23 mouse cellular contexts compared by ENCODE assay signal in genomic region chr14:62159690-62160089, GRCm38 (mm10).
DNase-seq lines count a peak whose midpoint lies in the region; ATAC-seq lines count a peak whose summit lies in the region.
"Had no signal": no experiment of that assay in that cellular context is flagged by ENCODE, and none has a peak within 500 bp of the region (broad histone marks: within the 10 kb centered on the region; RNA-seq: fewer than 3 reads in every experiment).

No protein-coding gene starts in this region.

- DNase-seq in embryo, embryonic 10 days (ENCODE audit: low spot score) = no peak
- DNase-seq in layer of hippocampus, postnatal 14 days (ENCODE audit: low spot score in 2 of 2) = no peak
- DNase-seq in cerebellum, postnatal 25 days = no peak
- DNase-seq: adrenal gland, postnatal 10 days; B cell, adult 2 months; cerebellum, adult 11 months; cerebellum, adult 2 months; cerebellum, postnatal 10 days; embryo, embryonic 11 days; forebrain, postnatal 0 days; gastrocnemius, adult 2 months; gastrocnemius, postnatal 14 days; heart, adult 11 months had no signal

- H3K9me3 ChIP-seq in embryonic facial prominence, embryonic 13.5 days = no peaks in the 10 kb centered on the region
- no peaks in the 10 kb centered on the region for H3K9me3 ChIP-seq in embryonic facial prominence, embryonic 15.5 days (replicated peaks)
- no peaks in the 10 kb centered on the region for H3K9me3 ChIP-seq in limb, embryonic 12.5 days
- H3K9me3 ChIP-seq: G1E; hindbrain, embryonic 12.5 days; hindbrain, embryonic 15.5 days had no signal

- no peaks in the 10 kb centered on the region for H3K36me3 ChIP-seq in embryonic facial prominence, embryonic 13.5 days
- H3K36me3 ChIP-seq in embryonic facial prominence, embryonic 15.5 days = no peaks in the 10 kb centered on the region
- no peaks in the 10 kb centered on the region for H3K36me3 ChIP-seq in limb, embryonic 12.5 days
- H3K36me3 ChIP-seq: G1E; hindbrain, embryonic 12.5 days; hindbrain, embryonic 15.5 days had no signal

- 29% methylated on average over 2 of the region's 2 CpGs for WGBS in embryonic facial prominence, embryonic 13.5 days
- 19% methylated on average over 2 of the region's 2 CpGs for WGBS in embryonic facial prominence, embryonic 15.5 days
- 65% methylated on average over 2 of the region's 2 CpGs for WGBS in limb, embryonic 12.5 days

- H3K9ac ChIP-seq in embryonic facial prominence, embryonic 13.5 days = no peak overlapping the region
- no peak overlapping the region for H3K9ac ChIP-seq in embryonic facial prominence, embryonic 15.5 days
- no peak overlapping the region for H3K9ac ChIP-seq in limb, embryonic 12.5 days (replicated peaks)
- H3K9ac ChIP-seq: forebrain, postnatal 0 days; hindbrain, embryonic 12.5 days; hindbrain, embryonic 15.5 days had no signal

- H3K27ac ChIP-seq in embryonic facial prominence, embryonic 13.5 days = peak overlapping the region; percentile 92
- peak overlapping the region; percentile 92 for H3K27ac ChIP-seq in embryonic facial prominence, embryonic 15.5 days (replicated peaks)
- H3K27ac ChIP-seq in limb, embryonic 12.5 days = peak overlapping the region; percentile 79
- H3K27ac ChIP-seq: gastrocnemius, adult 2 months; hindbrain, embryonic 12.5 days; hindbrain, embryonic 15.5 days had no signal

- no peaks in the 10 kb centered on the region for H3K27me3 ChIP-seq in embryonic facial prominence, embryonic 13.5 days
- H3K27me3 ChIP-seq in embryonic facial prominence, embryonic 15.5 days = no peaks in the 10 kb centered on the region
- H3K27me3 ChIP-seq in limb, embryonic 12.5 days = no peaks in the 10 kb centered on the region
- H3K27me3 ChIP-seq: hindbrain, embryonic 12.5 days; hindbrain, embryonic 15.5 days; Patski had no signal

- peaks cover 33% of the 10 kb centered on the region for H3K4me1 ChIP-seq in embryonic facial prominence, embryonic 13.5 days
- peaks cover 28% of the 10 kb centered on the region for H3K4me1 ChIP-seq in embryonic facial prominence, embryonic 15.5 days
- H3K4me1 ChIP-seq in limb, embryonic 12.5 days (replicated peaks) = peaks cover 28% of the 10 kb centered on the region
- H3K4me1 ChIP-seq: hindbrain, embryonic 12.5 days; hindbrain, embryonic 15.5 days had no signal

- no peak overlapping the region for H3K4me3 ChIP-seq in embryonic facial prominence, embryonic 13.5 days
- no peak overlapping the region for H3K4me3 ChIP-seq in embryonic facial prominence, embryonic 15.5 days (replicated peaks)
- H3K4me3 ChIP-seq in limb, embryonic 12.5 days (replicated peaks) = no peak overlapping the region
- H3K4me3 ChIP-seq: gastrocnemius, adult 2 months; hindbrain, embryonic 12.5 days; hindbrain, embryonic 15.5 days had no signal

- ATAC-seq in embryonic facial prominence, embryonic 13.5 days (ENCODE audit: insufficient number of reproducible peaks, insufficient read depth, low FRiP score, low TSS enrichment, low read depth) = no peak
- peak; percentile 54; the same call in 1 of the 2 replicates for ATAC-seq in embryonic facial prominence, embryonic 15.5 days (ENCODE audit: insufficient number of reproducible peaks, low FRiP score, low TSS enrichment, low read depth)
- ATAC-seq in limb, embryonic 12.5 days (ENCODE audit: insufficient number of reproducible peaks, insufficient read depth, low FRiP score, low TSS enrichment, low read depth) = no peak
- ATAC-seq: forebrain, embryonic 14.5 days; forebrain, postnatal 0 days; intestine, postnatal 0 days; Patski had no signal

- no peak overlapping the region for H3K4me2 ChIP-seq in embryonic facial prominence, embryonic 13.5 days
- no peak overlapping the region for H3K4me2 ChIP-seq in embryonic facial prominence, embryonic 15.5 days (replicated peaks)
- H3K4me2 ChIP-seq in limb, embryonic 12.5 days = no peak overlapping the region
- H3K4me2 ChIP-seq: heart, embryonic 11.5 days; hindbrain, embryonic 12.5 days; hindbrain, embryonic 15.5 days had no signal
